Mouse (Mus musculus) G1E-ER4 (cell line): Measurements from ENCODE around the gene Dgkg. TPM values are rescaled to one million over a fixed set of nuclear protein-coding genes. Genes with fewer than 3 reads are reported as not detected.

Experiments
- GATA1 ChIP-seq: IDR thresholded peaks from one replicate; pipeline ENCODE4 v1.8.0; 2012; ENCODE audit warnings: low read length, inconsistent platforms
- polyA plus RNA-seq: library from polyadenylated mRNA; stranded (reverse); fragments of >175 nt; gene quantifications from 2 replicates; pipeline ENCODE4 v1.2.3, GENCODE M21; 2012

Dgkg gene
- polyA plus RNA-seq, 1 experiment, result not detected

GRCm38 (mm10) chr16:22431335-22431734, 225.7 kb downstream of the Dgkg start:
- no peak for TF ChIP-seq GATA1

- TF ChIP-seq GATA1, result no peak
Measured at GRCm38 (mm10) chr16:22430211-22430951, 226.6 kb downstream of the Dgkg start.

GRCm38 (mm10) chr16:22429377-22429776, 227.6 kb downstream of the Dgkg start:
- TF ChIP-seq GATA1, result no peak

- no peak for TF ChIP-seq GATA1
Measured at GRCm38 (mm10) chr16:22428853-22429341, 228.1 kb downstream of the Dgkg start.

GRCm38 (mm10) chr16:22426866-22427265, 230.2 kb downstream of the Dgkg start:
- no peak for TF ChIP-seq GATA1

- no peak for TF ChIP-seq GATA1
Measured at GRCm38 (mm10) chr16:22422256-22422655, 234.8 kb downstream of the Dgkg start.

Other genes with a start within 250 kb of the Dgkg start
- gene Etv5, start 217.5 kb downstream of the Dgkg start, polyA plus RNA-seq, result 116 and 151 TPM in 2 replicates
- gene Crygs, start 154.4 kb upstream of the Dgkg start, polyA plus RNA-seq, result not detected in 2 replicates
- 1.9 and 2.9 TPM in 2 replicates for gene Tbccd1, start 200.4 kb upstream of the Dgkg start, polyA plus RNA-seq
- 29.1 and 44.1 TPM in 2 replicates for gene Dnajb11, start 200.6 kb upstream of the Dgkg start, polyA plus RNA-seq
- 0.21 and 0.65 TPM in 2 replicates for gene Ahsg, start 234.1 kb upstream of the Dgkg start, polyA plus RNA-seq